In genomic region chr5:130797713-130798112, GRCm38 (mm10) we compare ENCODE assay signal across 20 mouse cellular contexts.
DNase-seq lines count a peak whose midpoint lies in the region; ATAC-seq and TF ChIP-seq lines count a peak whose summit lies in the region.
"Had no signal": no experiment of that assay in that cellular context is flagged by ENCODE, and none has a peak within 500 bp of the region (broad histone marks: within the 10 kb centered on the region; RNA-seq: fewer than 3 reads in every experiment).

No protein-coding gene starts in this region.

- peak; percentile 86 for ATAC-seq in frontal cortex, adult (ENCODE audit: low TSS enrichment)
- ATAC-seq: liver, postnatal 0 days had no signal

- no peak for DNase-seq in frontal cortex, postnatal 14 days (ENCODE audit: low spot score in 2 of 2)
- DNase-seq in left cerebral cortex, adult 2 months (ENCODE audit: extremely low spot score in 1 of 2, low spot score in 2 of 2), result peak; percentile 40 to 57
- no peak for DNase-seq in left cerebral cortex, adult 11 months (ENCODE audit: low spot score)
- DNase-seq in cerebellum, postnatal 36 days, result peak; percentile 31 to 50
- peak; percentile 49 to 55 for DNase-seq in left cerebral cortex, postnatal 36 days (ENCODE audit: low spot score in 2 of 2)
- DNase-seq in spleen, postnatal 14 days (ENCODE audit: low spot score in 2 of 2), result no peak
- DNase-seq: adrenal gland, adult 2 months; gastrocnemius, postnatal 25 days; heart, adult 2 months; heart, postnatal 36 days; kidney, adult 9 months; kidney, postnatal 36 days; liver; liver, postnatal 0 days; lung, postnatal 10 days; thymus, postnatal 14 days had no signal

- H3K4me3 ChIP-seq in left cerebral cortex, adult 2 months, result no peak overlapping the region
- H3K4me3 ChIP-seq: embryonic facial prominence, embryonic 10.5 days; heart, adult 2 months; midbrain, embryonic 12.5 days had no signal

- intact Hi-C loops in left cerebral cortex, adult 2 months (cut with DNase I), result loop anchor here (5.0 kb wide), 1 partner anchor 125 kb away; no protein-coding TSS in a partner anchor
- intact Hi-C loops in left cerebral cortex, postnatal 36 days (cut with DNase I), result no loop called here

- TF ChIP-seq CTCF in left cerebral cortex, adult 2 months (IDR thresholded peaks at IDR 0.05), result no peak

- no peak overlapping the region for H3K27ac ChIP-seq in left cerebral cortex, adult 2 months
- H3K27ac ChIP-seq: embryonic facial prominence, embryonic 10.5 days; heart, adult 2 months; hindbrain, embryonic 14.5 days; midbrain, embryonic 12.5 days had no signal

Comparison
In these comparisons a context has a peak if more than half of its experiments do, and no peak if none do; other contexts are left out.
1. DNase-seq: peak in left cerebral cortex, adult 2 months (2 of 2), cerebellum, postnatal 36 days (2 of 2) and left cerebral cortex, postnatal 36 days (2 of 2); none in frontal cortex, postnatal 14 days (0 of 2), left cerebral cortex, adult 11 months (single experiment) and spleen, postnatal 14 days (0 of 2).